Mouse (Mus musculus) MEL (cell line): ENCODE measurements around the gene Gm20604. TPM values are rescaled to one million over a fixed set of nuclear protein-coding genes. Genes with fewer than 3 reads are reported as not detected.
A peak's percentile ranks its signal among the peaks of the same experiment; 100 is the strongest.

Source experiments
- DNase-seq: peaks from one replicate; pipeline ENCODE4 v3.0.0; 2011; ENCODE audit warnings: low read depth, low spot score
- H3K27ac ChIP-seq: 2 replicates; pipeline ENCODE4 v1.5.1; 2012; ENCODE audit warnings: low read depth, mild to moderate bottlenecking, control low read depth, low read length, moderate library complexity; ENCODE audit not compliant: control insufficient read depth
- H3K27me3 ChIP-seq, 2 experiments: fragments of 150-350 bp in 1 of 2; sonication (generic) in 1 of 2; 2 replicates each; pipeline ENCODE4 v1.6.1; 2012; ENCODE audit warnings: low read length in 2 of 2, mild to moderate bottlenecking in 2 of 2, improper control_type of control experiment in 1 of 2, moderate library complexity in 1 of 2; ENCODE audit not compliant: insufficient read depth in 2 of 2, control insufficient read depth in 1 of 2
- H3K36me3 ChIP-seq, 2 experiments: 2 replicates each; pipeline ENCODE4 v1.6.1; 2012 to 2014; ENCODE audit warnings: low read length in 2 of 2, improper control_type of control experiment in 1 of 2, inconsistent platforms in 1 of 2, mild to moderate bottlenecking in 1 of 2; ENCODE audit not compliant: insufficient read depth in 2 of 2, control insufficient read depth in 1 of 2
- H3K4me1 ChIP-seq, 2 experiments: fragments of 150-350 bp in 1 of 2; sonication (generic) in 1 of 2; 2 replicates each; pipeline ENCODE4 v1.6.1; 2012; ENCODE audit warnings: low read length in 2 of 2, improper control_type of control experiment in 1 of 2, mild to moderate bottlenecking in 1 of 2; ENCODE audit not compliant: insufficient read depth in 2 of 2, control insufficient read depth in 1 of 2
- H3K4me3 ChIP-seq, 2 experiments: fragments of 150-350 bp in 1 of 2; sonication (generic) in 1 of 2; 2 replicates each; pipeline ENCODE4 v1.5.1; 2012; ENCODE audit warnings: low read depth in 2 of 2, low read length in 2 of 2, mild to moderate bottlenecking in 2 of 2, moderate library complexity in 2 of 2, control low read depth in 1 of 2, improper control_type of control experiment in 1 of 2; ENCODE audit not compliant: control insufficient read depth in 1 of 2, insufficient read depth in 1 of 2
- H3K79me2 ChIP-seq: 2 replicates; pipeline ENCODE4 v1.6.1; 2012; ENCODE audit warnings: mild to moderate bottlenecking, low read length, moderate library complexity; ENCODE audit not compliant: control insufficient read depth, poor library complexity, insufficient read depth
- H3K9ac ChIP-seq: 2 replicates; pipeline ENCODE4 v1.6.1; 2012; ENCODE audit warnings: low read depth, mild to moderate bottlenecking, control low read depth, low read length, moderate library complexity; ENCODE audit not compliant: control insufficient read depth, poor library complexity, severe bottlenecking
- H3K9me3 ChIP-seq: fragments of 150-350 bp; sonication (generic); replicated peaks from 2 replicates; pipeline ENCODE4 v1.6.1; 2012; ENCODE audit warnings: mild to moderate bottlenecking, low read length, improper control_type of control experiment, moderate library complexity; ENCODE audit not compliant: insufficient read depth
- BHLHE40 ChIP-seq: IDR thresholded peaks from 2 replicates; pipeline ENCODE4 v1.6.1; 2012; ENCODE audit warnings: low read depth, mild to moderate bottlenecking, inconsistent platforms, low read length, improper control_type of control experiment, borderline replicate concordance
- CHD1 ChIP-seq: IDR thresholded peaks from 2 replicates; pipeline ENCODE4 v1.6.1; 2012; ENCODE audit warnings: low read depth, mild to moderate bottlenecking, inconsistent platforms, low read length, improper control_type of control experiment
- CHD2 ChIP-seq: IDR thresholded peaks from 2 replicates; pipeline ENCODE4 v1.6.1; 2011; ENCODE audit warnings: low read length, improper control_type of control experiment
- CTCF ChIP-seq, 3 experiments: IDR thresholded peaks in 2 of 3; conservative IDR thresholded peaks in 1 of 3; 2 replicates each; pipeline ENCODE4 v1.5.1; 2011 to 2012; ENCODE audit warnings: low read length in 3 of 3, low read depth in 2 of 3, mild to moderate bottlenecking in 2 of 3, improper control_type of control experiment in 1 of 3, inconsistent platforms in 1 of 3, mixed read lengths in 1 of 3, moderate library complexity in 1 of 3; ENCODE audit not compliant: control insufficient read depth in 1 of 3, insufficient read depth in 1 of 3, poor library complexity in 1 of 3, severe bottlenecking in 1 of 3
- E2F4 ChIP-seq: IDR thresholded peaks from 2 replicates; pipeline ENCODE4 v1.6.1; 2011; ENCODE audit warnings: low read depth, low read length, improper control_type of control experiment, borderline replicate concordance
- ELF1 ChIP-seq: IDR thresholded peaks from 2 replicates; pipeline ENCODE4 v1.6.1; 2014; ENCODE audit warnings: low read depth, mild to moderate bottlenecking, inconsistent platforms, low read length, improper control_type of control experiment, moderate library complexity
- EP300 ChIP-seq, 2 experiments: IDR thresholded peaks; 2 replicates each; pipeline ENCODE4 v1.6.1; 2011; ENCODE audit warnings: improper control_type of control experiment in 2 of 2, low read length in 2 of 2, low read depth in 1 of 2, mild to moderate bottlenecking in 1 of 2
- ETS1 ChIP-seq: IDR thresholded peaks from 2 replicates; pipeline ENCODE4 v1.6.1; 2012; ENCODE audit warnings: low read depth, mild to moderate bottlenecking, inconsistent platforms, low read length, improper control_type of control experiment, moderate library complexity
- GABPA ChIP-seq: IDR thresholded peaks from 2 replicates; pipeline ENCODE4 v1.6.1; 2012; ENCODE audit warnings: low read depth, mild to moderate bottlenecking, inconsistent platforms, low read length, improper control_type of control experiment, moderate library complexity
- GATA1 ChIP-seq: IDR thresholded peaks from 2 replicates; pipeline ENCODE4 v1.6.1; 2011; ENCODE audit warnings: low read depth, low read length, improper control_type of control experiment
- HCFC1 ChIP-seq: IDR thresholded peaks from 2 replicates; pipeline ENCODE4 v1.6.1; 2012; ENCODE audit warnings: low read depth, mild to moderate bottlenecking, inconsistent platforms, low read length, improper control_type of control experiment, moderate library complexity
- JUND ChIP-seq: IDR thresholded peaks from 2 replicates; pipeline ENCODE4 v1.6.1; 2011; ENCODE audit warnings: low read depth, mild to moderate bottlenecking, improper control_type of control experiment, low read length
- KAT2A ChIP-seq: conservative IDR thresholded peaks from 2 replicates; pipeline ENCODE4 v1.6.1; 2012; ENCODE audit warnings: low read depth, low read length, improper control_type of control experiment, inconsistent platforms
- MAFK ChIP-seq: IDR thresholded peaks from 2 replicates; pipeline ENCODE4 v1.6.1; 2011; ENCODE audit warnings: low read depth, mild to moderate bottlenecking, low read length, improper control_type of control experiment, borderline replicate concordance
- MAX ChIP-seq: IDR thresholded peaks from 2 replicates; pipeline ENCODE4 v1.6.1; 2011; ENCODE audit warnings: low read length, improper control_type of control experiment
- MAZ ChIP-seq: IDR thresholded peaks from 2 replicates; pipeline ENCODE4 v1.6.1; 2012; ENCODE audit warnings: low read depth, mild to moderate bottlenecking, inconsistent platforms, low read length, improper control_type of control experiment
- MYB ChIP-seq: IDR thresholded peaks from 2 replicates; pipeline ENCODE4 v1.6.1; 2011; ENCODE audit warnings: mild to moderate bottlenecking, low read depth, low read length, improper control_type of control experiment
- MYC ChIP-seq: IDR thresholded peaks from 2 replicates; pipeline ENCODE4 v1.6.1; 2011; ENCODE audit warnings: low read depth, mild to moderate bottlenecking, low read length, improper control_type of control experiment, moderate library complexity
- NELFE ChIP-seq: IDR thresholded peaks from 2 replicates; pipeline ENCODE4 v1.6.1; 2011; ENCODE audit warnings: low read depth, low read length, improper control_type of control experiment
- NRF1 ChIP-seq: IDR thresholded peaks from 2 replicates; pipeline ENCODE4 v1.6.1; 2014; ENCODE audit warnings: low read depth, mild to moderate bottlenecking, inconsistent platforms, low read length, improper control_type of control experiment, moderate library complexity; ENCODE audit not compliant: poor library complexity, insufficient read depth, severe bottlenecking
- POLR2A ChIP-seq, 2 experiments: IDR thresholded peaks; 2 replicates each; pipeline ENCODE4 v1.6.1; 2011 to 2012; ENCODE audit warnings: low read length in 2 of 2, mild to moderate bottlenecking in 2 of 2, control low read depth in 1 of 2, improper control_type of control experiment in 1 of 2, low read depth in 1 of 2, moderate library complexity in 1 of 2; ENCODE audit not compliant: control insufficient read depth in 1 of 2, insufficient read depth in 1 of 2, poor library complexity in 1 of 2
- POLR2AphosphoS2 ChIP-seq: IDR thresholded peaks from 2 replicates; pipeline ENCODE4 v1.6.1; 2011; ENCODE audit warnings: low read length, improper control_type of control experiment
- POLR2AphosphoS5 ChIP-seq: IDR thresholded peaks from 2 replicates; pipeline ENCODE4 v1.6.1; 2012; ENCODE audit warnings: low read depth, borderline replicate concordance, mild to moderate bottlenecking, inconsistent platforms, low read length, moderate library complexity, mixed read lengths
- RAD21 ChIP-seq: IDR thresholded peaks from 2 replicates; pipeline ENCODE4 v1.6.1; 2011; ENCODE audit warnings: mild to moderate bottlenecking, low read depth, low read length, improper control_type of control experiment
- RCOR1 ChIP-seq: IDR thresholded peaks from 2 replicates; pipeline ENCODE4 v1.6.1; 2012; ENCODE audit warnings: low read depth, mild to moderate bottlenecking, inconsistent platforms, low read length, improper control_type of control experiment
- SMC3 ChIP-seq: IDR thresholded peaks from 2 replicates; pipeline ENCODE4 v1.6.1; 2011; ENCODE audit warnings: low read depth, low read length, improper control_type of control experiment
- TAL1 ChIP-seq: IDR thresholded peaks from 2 replicates; pipeline ENCODE4 v1.6.1; 2012; ENCODE audit warnings: mild to moderate bottlenecking, inconsistent platforms, low read length, moderate library complexity, mixed read lengths
- TBP ChIP-seq: IDR thresholded peaks from 2 replicates; pipeline ENCODE4 v1.8.0; 2011; ENCODE audit warnings: low read depth, low read length, improper control_type of control experiment
- TCF12 ChIP-seq: IDR thresholded peaks from 2 replicates; pipeline ENCODE4 v1.6.1; 2014; ENCODE audit warnings: low read depth, mild to moderate bottlenecking, inconsistent platforms, low read length, improper control_type of control experiment, moderate library complexity
- UBTF ChIP-seq: IDR thresholded peaks from 2 replicates; pipeline ENCODE4 v1.6.1; 2012; ENCODE audit warnings: low read depth, mild to moderate bottlenecking, inconsistent platforms, low read length, improper control_type of control experiment, moderate library complexity, borderline replicate concordance; ENCODE audit not compliant: insufficient read depth
- USF1 ChIP-seq: IDR thresholded peaks from 2 replicates; pipeline ENCODE4 v1.6.1; 2014; ENCODE audit warnings: low read depth, mild to moderate bottlenecking, inconsistent platforms, low read length, improper control_type of control experiment, moderate library complexity
- USF2 ChIP-seq, 2 experiments: IDR thresholded peaks; 2 replicates each; pipeline ENCODE4 v1.6.1; 2011 to 2012; ENCODE audit warnings: improper control_type of control experiment in 2 of 2, low read length in 2 of 2, borderline replicate concordance in 1 of 2, inconsistent platforms in 1 of 2, low read depth in 1 of 2, mild to moderate bottlenecking in 1 of 2; ENCODE audit not compliant: insufficient read depth in 1 of 2
- ZC3H11A ChIP-seq: IDR thresholded peaks from 2 replicates; pipeline ENCODE4 v1.6.1; 2012; ENCODE audit warnings: low read depth, mild to moderate bottlenecking, inconsistent platforms, low read length, improper control_type of control experiment
- ZKSCAN1 ChIP-seq: IDR thresholded peaks from 2 replicates; pipeline ENCODE4 v1.6.1; 2012; ENCODE audit warnings: low read depth, mild to moderate bottlenecking, inconsistent platforms, low read length, improper control_type of control experiment, moderate library complexity
- ZMIZ1 ChIP-seq: IDR thresholded peaks from 2 replicates; pipeline ENCODE4 v1.6.1; 2012; ENCODE audit warnings: low read depth, mild to moderate bottlenecking, inconsistent platforms, low read length, improper control_type of control experiment, moderate library complexity
- ZNF384 ChIP-seq: IDR thresholded peaks from 2 replicates; pipeline ENCODE4 v1.6.1; 2012; ENCODE audit warnings: low read depth, mild to moderate bottlenecking, inconsistent platforms, low read length, improper control_type of control experiment
- polyA plus RNA-seq, 2 experiments: library from polyadenylated mRNA; stranded (reverse) in 1 of 2; unstranded in 1 of 2; fragments of >175 nt in 1 of 2; fragments of >200 nt in 1 of 2; gene quantifications; 2 replicates each; pipeline versions ENCODE4 v1.2.1 to v1.2.4; 2012; ENCODE audit warnings: low replicate concordance in 2 of 2, low read depth in 1 of 2; ENCODE audit not compliant: insufficient read length in 2 of 2, insufficient read depth in 1 of 2, missing spikeins in 1 of 2
- total RNA-seq: library from RNA; depleted of rRNA; stranded (reverse); fragments of 300-350 nt; gene quantifications from 2 replicates; pipeline ENCODE4 v1.2.3, GENCODE M21; 2012

Gene Gm20604
- total and polyA plus RNA-seq, 3 experiments: 7.9 to 8.8 TPM; not detected in 1

DNA sequence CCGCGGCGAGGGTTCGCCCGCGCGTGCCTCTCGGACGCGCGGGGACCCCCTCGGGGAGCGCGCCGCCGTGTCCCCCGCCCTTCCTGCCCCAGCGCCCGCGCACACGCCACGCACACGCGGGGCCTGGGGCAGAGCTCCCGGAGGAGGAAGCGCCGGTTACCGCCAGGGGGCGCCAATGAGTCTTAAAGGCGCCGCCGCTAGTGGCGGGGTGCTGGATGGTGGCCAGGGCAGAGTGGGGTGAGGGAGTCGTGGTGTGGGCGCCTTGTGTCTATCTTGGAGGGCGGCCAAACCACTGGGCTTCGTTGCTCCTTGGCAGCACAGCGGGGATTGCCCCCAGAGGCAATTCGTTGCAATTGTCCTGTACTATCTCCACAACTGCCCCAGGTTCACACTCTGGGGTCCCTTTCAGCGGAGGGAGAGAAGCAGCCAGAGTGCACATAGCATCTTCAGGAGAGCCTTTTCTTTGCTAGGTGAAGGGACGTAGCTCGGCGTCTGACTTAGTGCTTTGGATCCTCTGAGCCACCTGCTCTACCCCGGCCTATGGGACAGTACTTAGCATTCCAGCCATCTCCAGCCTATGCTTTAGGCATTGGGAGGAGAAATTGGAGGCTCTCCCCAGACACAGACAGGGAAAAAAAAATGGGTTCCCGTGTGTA is 53.1 kb downstream of the Gm20604 start:
- Histone ChIP-seq H3K9ac (peak overlapping the region; percentile 83), H3K9me3 (no peaks in the 10 kb centered on the region), H3K79me2 (peaks cover 22% of the 10 kb centered on the region), H3K4me1 (peaks cover 9 to 20% of the 10 kb centered on the region in 2 experiments), H3K27ac (peak overlapping the region; percentile 62), H3K36me3 (peaks cover 0 to 5% of the 10 kb centered on the region in 2 experiments; a peak in 2 of 4 replicates), H3K4me3 (peak overlapping the region; percentile 27 to 66), H3K27me3 (no peaks in the 10 kb centered on the region)
- DNase-seq: peak; percentile 93
- TF ChIP-seq KAT2A: no peak
- peak; percentile 73; the same call in 1 of the 2 replicates for TF ChIP-seq MAZ
- no peak for TF ChIP-seq TAL1
- no peak for TF ChIP-seq NRF1
- peak; percentile 13 for TF ChIP-seq SMC3
- no peak; the same call in 1 of the 2 replicates for TF ChIP-seq RCOR1
- TF ChIP-seq MAX: no peak
- no peak for TF ChIP-seq UBTF
- TF ChIP-seq POLR2AphosphoS2: no peak
- TF ChIP-seq ZMIZ1: no peak
- peak in 2 of 3 experiments; percentile 76 to 97; a peak in 5 of 6 replicates for TF ChIP-seq CTCF (IDR thresholded peaks at IDR 0.05 in 2 of 3, conservative IDR thresholded peaks at IDR 0.05 in 1 of 3; ENCODE audit: control insufficient read depth in 1 of 3, insufficient read depth in 1 of 3, low read depth in 2 of 3, low read length in 3 of 3, poor library complexity in 1 of 3, severe bottlenecking in 1 of 3)
- no peak for TF ChIP-seq CHD2
- TF ChIP-seq GATA1: no peak
- no peak for TF ChIP-seq ZC3H11A
- no peak; the same call in 1 of the 2 replicates for TF ChIP-seq NELFE
- no peak for TF ChIP-seq RAD21
- no peak; the same call in 1 of the 2 replicates for TF ChIP-seq MYB
- TF ChIP-seq ZKSCAN1: no peak
- no peak for TF ChIP-seq E2F4
- no peak for TF ChIP-seq USF2 (IDR thresholded peaks at IDR 0.05; ENCODE audit: borderline replicate concordance in 1 of 2, insufficient read depth in 1 of 2, low read depth in 1 of 2, low read length in 2 of 2)
- peak; percentile 54 for TF ChIP-seq TCF12
- no peak for TF ChIP-seq POLR2AphosphoS5
- no peak for TF ChIP-seq GABPA
- TF ChIP-seq ZNF384: no peak
- no peak for TF ChIP-seq BHLHE40
- TF ChIP-seq POLR2A (IDR thresholded peaks at IDR 0.05; ENCODE audit: control insufficient read depth in 1 of 2, insufficient read depth in 1 of 2, low read depth in 1 of 2, low read length in 2 of 2, poor library complexity in 1 of 2): 0 out of 4 replicates have a peak, but pooled peaks of 1 of the 2 experiments have one; percentile 10
- TF ChIP-seq ELF1: no peak
- peak in 1 of 2 experiments; percentile 47; a peak in 1 of 4 replicates for TF ChIP-seq EP300 (IDR thresholded peaks at IDR 0.05; ENCODE audit: low read depth in 1 of 2, low read length in 2 of 2)
- no peak; the same call in 1 of the 2 replicates for TF ChIP-seq CHD1
- TF ChIP-seq HCFC1: 0 out of 2 replicates have a peak, but pooled peaks have one; percentile 33
- no peak for TF ChIP-seq USF1
- TF ChIP-seq MAFK: no peak
- no peak for TF ChIP-seq MYC
- no peak for TF ChIP-seq JUND
- no peak for TF ChIP-seq TBP
- TF ChIP-seq ETS1: peak; percentile 71
